Mouse (Mus musculus): Measurements from ENCODE around the gene Rarb. TPM values are rescaled to one million over a fixed set of nuclear protein-coding genes. Genes with fewer than 3 reads are reported as not detected.

Gene Rarb
- polyA plus RNA-seq, 1 experiment from 2014 or later = 13.9 TPM

DNA sequence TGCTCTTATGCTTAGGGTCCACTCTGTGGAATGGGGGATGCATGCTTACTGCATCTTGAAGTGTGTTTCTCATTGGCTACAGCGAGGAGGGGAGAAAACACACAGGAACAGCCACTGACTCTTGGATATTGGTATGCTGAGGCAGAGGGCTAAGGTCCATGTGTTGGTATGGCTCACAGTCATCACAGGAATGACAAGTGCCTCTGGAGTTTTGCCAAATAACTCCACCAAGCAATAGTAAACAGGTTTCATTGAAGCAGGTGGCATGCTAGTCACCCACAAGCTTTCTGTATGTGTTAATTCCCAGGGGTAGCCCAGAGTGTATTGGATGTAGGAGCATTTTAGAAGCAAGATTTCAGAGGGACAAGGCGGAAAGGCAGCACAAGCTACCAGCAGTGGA lies 260.9 kb downstream of the Rarb start:
- H3K9me3 ChIP-seq (replicated peaks; ENCODE audit: control insufficient read depth, low read length) = no peaks in the 10 kb centered on the region
- H3K36me3 ChIP-seq (ENCODE audit: control insufficient read depth, insufficient read depth, low read length) = no peaks in the 10 kb centered on the region
- H3K9ac ChIP-seq (ENCODE audit: low read length) = no peak overlapping the region
- no peak for DNase-seq (ENCODE audit: low spot score)
- H3K27ac ChIP-seq (ENCODE audit: low read depth, low read length) = no peak overlapping the region
- no peaks in the 10 kb centered on the region for H3K4me1 ChIP-seq (ENCODE audit: control insufficient read depth, insufficient read depth, low read length)
- no peaks in the 10 kb centered on the region for H3K27me3 ChIP-seq (replicated peaks; ENCODE audit: control insufficient read depth, insufficient read depth, low read length)
- no peak overlapping the region for H3K4me2 ChIP-seq (ENCODE audit: low read length)
- no peak for ATAC-seq
- WGBS = 85% methylated on average over 2 of the region's 2 CpGs
- H3K4me3 ChIP-seq (ENCODE audit: low read depth, low read length) = no peak overlapping the region

DNA sequence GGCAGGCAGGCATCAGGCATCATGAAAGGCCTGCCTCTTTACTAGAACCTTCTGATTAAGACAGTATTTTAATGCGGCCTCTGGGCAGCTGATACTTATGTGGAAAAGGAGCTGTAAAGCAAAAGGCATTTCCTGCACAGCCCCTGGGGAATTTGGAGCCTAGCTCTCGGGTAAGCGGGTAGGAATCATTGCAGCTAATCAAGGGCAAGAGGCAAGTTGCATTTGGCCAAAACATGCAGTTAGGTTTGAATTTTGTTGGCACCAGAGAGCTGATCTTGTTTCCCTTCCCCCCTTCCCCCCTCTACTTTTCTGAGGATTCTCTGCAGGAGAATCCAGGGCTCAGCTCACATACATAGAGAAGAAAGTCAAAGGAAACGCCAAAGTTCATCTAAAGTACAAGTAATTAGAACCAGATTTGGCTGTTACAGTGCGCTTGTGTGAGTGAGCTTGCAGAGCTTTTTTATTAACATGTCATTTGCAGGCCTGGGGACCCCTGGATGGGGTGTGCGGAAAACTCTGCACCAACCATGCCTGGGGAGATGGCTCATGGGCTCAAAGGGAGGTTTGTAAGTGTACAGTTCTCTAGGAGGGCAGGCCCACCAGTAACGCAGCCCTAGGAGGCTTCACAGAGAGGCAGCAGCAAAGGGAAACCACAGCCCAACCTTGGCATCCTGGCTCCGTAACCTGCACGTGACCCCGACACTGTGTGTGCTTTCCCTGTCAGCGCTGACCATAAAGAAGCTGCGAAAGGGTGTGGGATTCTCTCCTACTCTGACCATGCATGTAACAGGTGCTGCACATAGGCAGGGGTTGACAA lies 264.1 kb downstream of the Rarb start:
- H3K4me2 ChIP-seq (ENCODE audit: low read length) = no peak overlapping the region

GRCm38 (mm10) chr14:16554319-16554642 lies 264.7 kb downstream of the Rarb start:
- Histone ChIP-seq H3K9me3 (replicated peaks; ENCODE audit: control insufficient read depth, low read length) (no peaks in the 10 kb centered on the region), H3K4me1 (ENCODE audit: control insufficient read depth, insufficient read depth, low read length) (no peaks in the 10 kb centered on the region), H3K36me3 (ENCODE audit: control insufficient read depth, insufficient read depth, low read length) (no peaks in the 10 kb centered on the region), H3K27me3 (replicated peaks; ENCODE audit: control insufficient read depth, insufficient read depth, low read length) (no peaks in the 10 kb centered on the region), H3K4me3 (ENCODE audit: low read depth, low read length) (no peak overlapping the region), H3K4me2 (ENCODE audit: low read length) (no peak overlapping the region), H3K27ac (ENCODE audit: low read depth, low read length) (no peak overlapping the region), H3K9ac (ENCODE audit: low read length) (no peak overlapping the region)
- ATAC-seq (no peak), DNase-seq (ENCODE audit: low spot score) (no peak)
- WGBS = 40% methylated on average over 1 of the region's 1 CpGs

More for the DNA sequence above, 264.1 kb downstream of the Rarb start:
- WGBS = 70% methylated on average over 12 of the region's 12 CpGs
- H3K4me1 ChIP-seq (ENCODE audit: control insufficient read depth, insufficient read depth, low read length) = no peaks in the 10 kb centered on the region
- H3K9ac ChIP-seq (ENCODE audit: low read length) = no peak overlapping the region
- no peaks in the 10 kb centered on the region for H3K9me3 ChIP-seq (replicated peaks; ENCODE audit: control insufficient read depth, low read length)
- no peaks in the 10 kb centered on the region for H3K27me3 ChIP-seq (replicated peaks; ENCODE audit: control insufficient read depth, insufficient read depth, low read length)
- H3K27ac ChIP-seq (ENCODE audit: low read depth, low read length) = no peak overlapping the region
- no peak overlapping the region for H3K4me3 ChIP-seq (ENCODE audit: low read depth, low read length)
- H3K36me3 ChIP-seq (ENCODE audit: control insufficient read depth, insufficient read depth, low read length) = no peaks in the 10 kb centered on the region
- DNase-seq (ENCODE audit: low spot score) = no peak
- ATAC-seq = no peak

- Histone ChIP-seq H3K27me3 (replicated peaks; ENCODE audit: control insufficient read depth, insufficient read depth, low read length) (no peaks in the 10 kb centered on the region), H3K9ac (ENCODE audit: low read length) (no peak overlapping the region), H3K4me2 (ENCODE audit: low read length) (no peak overlapping the region), H3K27ac (ENCODE audit: low read depth, low read length) (no peak overlapping the region), H3K9me3 (replicated peaks; ENCODE audit: control insufficient read depth, low read length) (no peaks in the 10 kb centered on the region), H3K4me1 (ENCODE audit: control insufficient read depth, insufficient read depth, low read length) (no peaks in the 10 kb centered on the region), H3K36me3 (ENCODE audit: control insufficient read depth, insufficient read depth, low read length) (no peaks in the 10 kb centered on the region), H3K4me3 (ENCODE audit: low read depth, low read length) (no peak overlapping the region)
- WGBS = 69% methylated on average over 1 of the region's 1 CpGs
- DNase-seq (ENCODE audit: low spot score) = no peak
- ATAC-seq = no peak
Measured at GRCm38 (mm10) chr14:16552293-16552692, 266.7 kb downstream of the Rarb start.

GRCm38 (mm10) chr14:16551843-16552242 lies 267.1 kb downstream of the Rarb start:
- Histone ChIP-seq H3K9me3 (replicated peaks; ENCODE audit: control insufficient read depth, low read length) (no peaks in the 10 kb centered on the region), H3K4me3 (ENCODE audit: low read depth, low read length) (no peak overlapping the region), H3K36me3 (ENCODE audit: control insufficient read depth, insufficient read depth, low read length) (no peaks in the 10 kb centered on the region), H3K4me2 (ENCODE audit: low read length) (no peak overlapping the region), H3K9ac (ENCODE audit: low read length) (no peak overlapping the region), H3K27me3 (replicated peaks; ENCODE audit: control insufficient read depth, insufficient read depth, low read length) (no peaks in the 10 kb centered on the region), H3K27ac (ENCODE audit: low read depth, low read length) (no peak overlapping the region), H3K4me1 (ENCODE audit: control insufficient read depth, insufficient read depth, low read length) (no peaks in the 10 kb centered on the region)
- ATAC-seq = peak; percentile 42; the same call in 1 of the 2 replicates
- WGBS = 60% methylated on average over 1 of the region's 1 CpGs
- DNase-seq (ENCODE audit: low spot score) = peak; percentile 53

DNA sequence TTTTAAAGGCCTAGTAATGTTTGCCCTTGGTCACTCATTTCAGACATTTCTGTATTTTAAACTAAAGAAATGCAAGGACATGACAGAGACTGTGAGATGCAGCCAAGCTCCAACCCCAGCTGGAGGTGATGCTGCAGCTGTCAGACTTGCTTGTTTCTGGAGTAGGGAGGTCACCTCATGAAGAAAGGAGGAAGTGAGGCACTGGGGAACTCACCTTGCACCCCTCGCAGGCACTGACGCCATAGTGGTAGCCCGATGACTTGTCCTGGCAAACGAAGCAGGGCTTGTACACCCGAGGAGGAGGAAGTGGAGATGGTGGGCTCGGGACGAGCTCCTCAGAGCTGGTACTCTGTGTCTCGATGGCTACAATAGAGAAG lies 270.8 kb downstream of the Rarb start:
- Histone ChIP-seq H3K4me1 (ENCODE audit: control insufficient read depth, insufficient read depth, low read length) (no peaks in the 10 kb centered on the region), H3K4me3 (ENCODE audit: low read depth, low read length) (no peak overlapping the region), H3K27me3 (replicated peaks; ENCODE audit: control insufficient read depth, insufficient read depth, low read length) (no peaks in the 10 kb centered on the region), H3K9ac (ENCODE audit: low read length) (no peak overlapping the region), H3K27ac (ENCODE audit: low read depth, low read length) (no peak overlapping the region), H3K9me3 (replicated peaks; ENCODE audit: control insufficient read depth, low read length) (no peaks in the 10 kb centered on the region), H3K36me3 (ENCODE audit: control insufficient read depth, insufficient read depth, low read length) (no peaks in the 10 kb centered on the region), H3K4me2 (ENCODE audit: low read length) (no peak overlapping the region)
- 92% methylated on average over 8 of the region's 8 CpGs for WGBS
- ATAC-seq (no peak), DNase-seq (ENCODE audit: low spot score) (no peak)

DNA sequence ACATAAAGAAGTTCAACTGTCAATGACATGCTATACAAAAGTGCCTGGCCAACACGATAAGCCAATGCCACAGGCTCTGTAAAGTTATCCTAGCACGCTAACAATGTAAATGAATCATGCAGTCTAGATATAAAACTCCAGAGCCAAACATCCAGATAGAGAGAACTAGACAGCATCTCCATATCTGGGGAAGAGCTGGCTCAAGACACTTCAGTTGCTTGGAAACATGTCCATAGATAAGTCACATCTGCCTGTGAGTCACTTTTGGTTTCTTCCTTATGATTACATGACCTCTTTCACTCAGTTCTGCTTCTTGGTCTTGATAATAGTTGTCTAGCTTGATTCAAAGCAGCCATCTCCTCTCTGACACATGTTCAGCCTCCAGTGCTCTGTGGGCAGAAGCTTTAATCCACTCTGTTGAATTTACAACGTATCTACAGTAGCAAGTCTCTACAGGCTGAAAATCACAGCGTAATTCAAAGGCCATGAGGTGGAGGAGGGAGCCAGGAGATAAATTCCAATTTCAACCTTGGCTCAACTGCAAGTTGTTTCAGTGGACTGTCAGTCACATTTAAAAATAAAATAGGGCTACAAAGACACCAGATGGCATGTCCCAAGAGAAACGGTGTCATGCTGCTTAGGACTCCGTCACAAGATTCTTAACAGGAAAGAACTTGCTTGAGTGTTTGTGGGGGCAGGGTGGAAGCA lies 271.3 kb downstream of the Rarb start:
- no peak overlapping the region for H3K4me3 ChIP-seq (ENCODE audit: low read depth, low read length)
- 81% methylated on average over 6 of the region's 6 CpGs for WGBS
- no peak for ATAC-seq
- H3K4me2 ChIP-seq (ENCODE audit: low read length) = no peak overlapping the region
- no peaks in the 10 kb centered on the region for H3K36me3 ChIP-seq (ENCODE audit: control insufficient read depth, insufficient read depth, low read length)
- H3K27me3 ChIP-seq (replicated peaks; ENCODE audit: control insufficient read depth, insufficient read depth, low read length) = no peaks in the 10 kb centered on the region
- no peaks in the 10 kb centered on the region for H3K9me3 ChIP-seq (replicated peaks; ENCODE audit: control insufficient read depth, low read length)
- no peak overlapping the region for H3K9ac ChIP-seq (ENCODE audit: low read length)
- H3K27ac ChIP-seq (ENCODE audit: low read depth, low read length) = no peak overlapping the region
- DNase-seq (ENCODE audit: low spot score) = no peak
- no peaks in the 10 kb centered on the region for H3K4me1 ChIP-seq (ENCODE audit: control insufficient read depth, insufficient read depth, low read length)

DNA sequence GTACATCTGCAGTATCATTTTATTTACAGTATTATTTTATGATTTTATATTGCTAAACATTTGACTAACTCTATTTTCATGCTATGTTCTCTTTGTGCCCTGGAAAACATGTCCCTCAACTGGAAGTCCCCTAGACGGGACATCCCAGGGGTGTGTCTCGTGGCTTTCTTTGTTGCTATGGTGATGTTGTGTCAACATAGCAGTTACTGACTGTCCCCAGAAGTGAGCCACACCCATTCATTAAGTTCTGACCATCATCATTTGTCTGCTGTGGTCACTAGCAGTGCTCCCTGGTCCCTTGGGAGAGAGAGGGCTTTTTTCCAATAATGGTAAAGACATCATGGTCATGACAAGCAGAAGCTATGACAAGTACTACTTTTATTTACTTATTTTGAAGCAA lies 274.0 kb downstream of the Rarb start:
- DNase-seq (ENCODE audit: low spot score) = no peak

DNA sequence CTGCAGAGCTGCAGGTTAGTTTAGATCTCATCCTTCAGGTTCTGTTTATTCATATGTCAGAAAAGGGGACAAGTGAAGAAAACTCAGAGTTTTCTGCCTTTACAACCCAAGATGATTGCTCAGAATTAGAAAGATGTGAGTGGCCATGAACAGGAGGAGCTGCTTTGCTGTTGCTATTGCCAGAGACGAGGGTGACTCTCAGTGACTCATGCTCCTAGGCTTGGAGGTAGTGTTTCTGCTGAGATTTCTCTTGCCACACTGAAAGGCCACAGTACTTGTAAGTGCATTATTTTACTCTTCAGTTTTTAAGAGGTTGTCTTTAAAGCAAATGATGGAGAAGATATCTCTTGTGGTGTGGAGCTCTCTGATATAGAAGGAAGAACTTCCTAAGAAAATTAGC lies 277.3 kb downstream of the Rarb start:
- H3K4me1 ChIP-seq (ENCODE audit: control insufficient read depth, insufficient read depth, low read length) = no peaks in the 10 kb centered on the region
- H3K4me3 ChIP-seq (ENCODE audit: low read depth, low read length) = no peak overlapping the region
- no peaks in the 10 kb centered on the region for H3K9me3 ChIP-seq (replicated peaks; ENCODE audit: control insufficient read depth, low read length)
- H3K27ac ChIP-seq (ENCODE audit: low read depth, low read length) = no peak overlapping the region
- ATAC-seq = no peak
- no peaks in the 10 kb centered on the region for H3K36me3 ChIP-seq (ENCODE audit: control insufficient read depth, insufficient read depth, low read length)
- H3K27me3 ChIP-seq (replicated peaks; ENCODE audit: control insufficient read depth, insufficient read depth, low read length) = no peaks in the 10 kb centered on the region
- no peak for DNase-seq (ENCODE audit: low spot score)
- no peak overlapping the region for H3K9ac ChIP-seq (ENCODE audit: low read length)
- no peak overlapping the region for H3K4me2 ChIP-seq (ENCODE audit: low read length)
- WGBS = 74% methylated on average over 1 of the region's 1 CpGs

More for the DNA sequence above, 274.0 kb downstream of the Rarb start:
- H3K9me3 ChIP-seq (replicated peaks; ENCODE audit: control insufficient read depth, low read length) = no peaks in the 10 kb centered on the region
- no peaks in the 10 kb centered on the region for H3K36me3 ChIP-seq (ENCODE audit: control insufficient read depth, insufficient read depth, low read length)
- no peak overlapping the region for H3K4me3 ChIP-seq (ENCODE audit: low read depth, low read length)
- H3K27ac ChIP-seq (ENCODE audit: low read depth, low read length) = no peak overlapping the region
- H3K9ac ChIP-seq (ENCODE audit: low read length) = no peak overlapping the region
- WGBS = 69% methylated on average over 2 of the region's 2 CpGs
- H3K4me1 ChIP-seq (ENCODE audit: control insufficient read depth, insufficient read depth, low read length) = no peaks in the 10 kb centered on the region
- no peak overlapping the region for H3K4me2 ChIP-seq (ENCODE audit: low read length)
- H3K27me3 ChIP-seq (replicated peaks; ENCODE audit: control insufficient read depth, insufficient read depth, low read length) = no peaks in the 10 kb centered on the region
- ATAC-seq = no peak

Data from forebrain, embryonic 14.5 days (tissue).